ENCODE assay signal across 7 mouse cellular contexts in genomic region chr14:14632471-14632870, GRCm38 (mm10).
DNase-seq lines count a peak whose midpoint lies in the region; ATAC-seq and TF ChIP-seq lines count a peak whose summit lies in the region.

No protein-coding gene starts in this region.

- H3K4me1 ChIP-seq in forebrain, embryonic 12.5 days = peaks cover 17% of the 10 kb centered on the region
- peaks cover 0 to 10% of the 10 kb centered on the region in 2 experiments; a peak in 1 of 4 replicates for H3K4me1 ChIP-seq in liver, embryonic 14.5 days (replicated peaks; ENCODE audit: control insufficient read depth in 2 of 2, insufficient read depth in 2 of 2, low read length in 1 of 2)
- peaks cover 6% of the 10 kb centered on the region; the same call in 1 of the 2 replicates for H3K4me1 ChIP-seq in neural tube, embryonic 11.5 days (ENCODE audit: control insufficient read depth, insufficient read depth, low read length)

- H3K36me3 ChIP-seq in forebrain, embryonic 12.5 days (replicated peaks) = no peaks in the 10 kb centered on the region
- no peaks in the 10 kb centered on the region for H3K36me3 ChIP-seq in liver, embryonic 14.5 days (replicated peaks; ENCODE audit: control insufficient read depth, insufficient read depth, low read depth)
- no peaks in the 10 kb centered on the region for H3K36me3 ChIP-seq in neural tube, embryonic 11.5 days (ENCODE audit: control insufficient read depth, insufficient read depth, low read length)

- no peak overlapping the region for H3K27ac ChIP-seq in forebrain, embryonic 12.5 days
- H3K27ac ChIP-seq in liver, embryonic 14.5 days = no peak overlapping the region
- H3K27ac ChIP-seq in neural tube, embryonic 11.5 days (ENCODE audit: low read depth, low read length) = no peak overlapping the region

- no peak for TF ChIP-seq EP300 in liver, embryonic 14.5 days (IDR thresholded peaks at IDR 0.05; ENCODE audit: low read depth)

- peak overlapping the region; percentile 24 for H3K4me3 ChIP-seq in forebrain, embryonic 12.5 days (replicated peaks)
- peak overlapping the region in 1 of 2 experiments; percentile 37; a peak in 2 of 4 replicates for H3K4me3 ChIP-seq in liver, embryonic 14.5 days (ENCODE audit: insufficient read depth in 1 of 2, low read depth in 2 of 2, low read length in 2 of 2)
- no peak overlapping the region for H3K4me3 ChIP-seq in neural tube, embryonic 11.5 days (ENCODE audit: low read depth, low read length)

- H3K4me2 ChIP-seq in forebrain, embryonic 12.5 days = peak overlapping the region; percentile 56
- peak overlapping the region; percentile 70 for H3K4me2 ChIP-seq in liver, embryonic 14.5 days (ENCODE audit: low read depth)
- peak overlapping the region; percentile 31 for H3K4me2 ChIP-seq in neural tube, embryonic 11.5 days (ENCODE audit: low read depth)

- 0 out of 2 replicates have a peak, but pooled peaks cover 3% of the 10 kb centered on the region for H3K27me3 ChIP-seq in forebrain, embryonic 12.5 days
- no peaks in the 10 kb centered on the region for H3K27me3 ChIP-seq in liver, embryonic 14.5 days (ENCODE audit: control insufficient read depth, insufficient read depth, low read length)
- no peaks in the 10 kb centered on the region for H3K27me3 ChIP-seq in neural tube, embryonic 11.5 days (ENCODE audit: control insufficient read depth, insufficient read depth, low read length)

- no peak overlapping the region; the same call in 1 of the 2 replicates for H3K9ac ChIP-seq in forebrain, embryonic 12.5 days
- H3K9ac ChIP-seq in liver, embryonic 14.5 days (replicated peaks) = no peak overlapping the region; the same call in 1 of the 2 replicates
- no peak overlapping the region for H3K9ac ChIP-seq in neural tube, embryonic 11.5 days (ENCODE audit: low read length)

- ATAC-seq in CD4-positive, CD25-positive, alpha-beta regulatory T cell, adult 4 months = peak; percentile 22
- peak; percentile 42; the same call in 1 of the 2 replicates for ATAC-seq in forebrain, embryonic 12.5 days (ENCODE audit: low FRiP score)
- ATAC-seq in hematopoietic stem cell, adult 5-6 weeks (replicated peaks in 1 of 2; ENCODE audit: insufficient read depth in 1 of 2, low FRiP score in 2 of 2, low TSS enrichment in 1 of 2, low read depth in 1 of 2, poor library complexity in 2 of 2, severe bottlenecking in 2 of 2) = peak; percentile 63 to 69
- ATAC-seq in liver, embryonic 14.5 days (ENCODE audit: insufficient read depth) = peak; percentile 51; the same call in 1 of the 2 replicates
- peak; percentile 78 for ATAC-seq in neural tube, embryonic 11.5 days (ENCODE audit: insufficient read depth, low FRiP score, low TSS enrichment)

- under 1% methylated on average over 15 of the region's 15 CpGs for WGBS in forebrain, embryonic 12.5 days
- WGBS in liver, embryonic 14.5 days (ENCODE audit: insufficient replicate concordance) = 1% methylated on average over 15 of the region's 15 CpGs
- 1% methylated on average over 15 of the region's 15 CpGs for WGBS in neural tube, embryonic 11.5 days

- peak; percentile 25 for DNase-seq in T-cell, adult 2 months (ENCODE audit: low spot score)
- DNase-seq in liver, embryonic 14.5 days (ENCODE audit: low read depth in 3 of 3, low spot score in 3 of 3) = no peak
- peak; percentile 36 for DNase-seq in neural tube, embryonic 11.5 days (ENCODE audit: low spot score)
- DNase-seq in Muller cell, postnatal 12 days (ENCODE audit: inconsistent ontology term) = no peak

- H3K9me3 ChIP-seq in forebrain, embryonic 12.5 days = no peaks in the 10 kb centered on the region
- no peaks in the 10 kb centered on the region for H3K9me3 ChIP-seq in liver, embryonic 14.5 days (ENCODE audit: control insufficient read depth, low read length)
- no peaks in the 10 kb centered on the region for H3K9me3 ChIP-seq in neural tube, embryonic 11.5 days (ENCODE audit: control insufficient read depth, low read length)

- no peak for TF ChIP-seq CTCF in liver, embryonic 14.5 days (IDR thresholded peaks at IDR 0.05; ENCODE audit: low read depth)

Comparison
In these comparisons a context has a peak if more than half of its experiments do, and no peak if none do; other contexts are left out.
1. ATAC-seq: peak in every context shown above with its lines; median percentile 78 in neural tube, embryonic 11.5 days; 66 in hematopoietic stem cell, adult 5-6 weeks; 51 in liver, embryonic 14.5 days; 42 in forebrain, embryonic 12.5 days; 22 in CD4-positive, CD25-positive, alpha-beta regulatory T cell, adult 4 months.
2. DNase-seq: peak in T-cell, adult 2 months (single experiment) and neural tube, embryonic 11.5 days (single experiment); none in liver, embryonic 14.5 days (0 of 3) and Muller cell, postnatal 12 days (single experiment).
3. Peak in every context shown above with its lines, with median percentiles within 50 percentile points of each other: H3K4me2 ChIP-seq.